Mouse (Mus musculus) ES-E14 (cell line): ENCODE measurements around the gene Gm28047.

Source experiments
- HCFC1 ChIP-seq: IDR thresholded peaks from 2 replicates; pipeline ENCODE4 v1.6.1; 2012; ENCODE audit warnings: low read length, inconsistent platforms, borderline replicate concordance; ENCODE audit not compliant: insufficient read depth
- MAFK ChIP-seq: IDR thresholded peaks from 2 replicates; pipeline ENCODE4 v1.6.1; 2014; ENCODE audit warnings: mild to moderate bottlenecking, low read depth, low read length, inconsistent platforms; ENCODE audit not compliant: insufficient read depth
- ZC3H11A ChIP-seq: IDR thresholded peaks from 2 replicates; pipeline ENCODE4 v1.6.1; 2012; ENCODE audit warnings: low read depth, mild to moderate bottlenecking, inconsistent platforms, low read length, borderline replicate concordance
- ZNF384 ChIP-seq: IDR thresholded peaks from 2 replicates; pipeline ENCODE4 v1.6.1; 2012; ENCODE audit warnings: low read depth, low read length, inconsistent platforms

DNA sequence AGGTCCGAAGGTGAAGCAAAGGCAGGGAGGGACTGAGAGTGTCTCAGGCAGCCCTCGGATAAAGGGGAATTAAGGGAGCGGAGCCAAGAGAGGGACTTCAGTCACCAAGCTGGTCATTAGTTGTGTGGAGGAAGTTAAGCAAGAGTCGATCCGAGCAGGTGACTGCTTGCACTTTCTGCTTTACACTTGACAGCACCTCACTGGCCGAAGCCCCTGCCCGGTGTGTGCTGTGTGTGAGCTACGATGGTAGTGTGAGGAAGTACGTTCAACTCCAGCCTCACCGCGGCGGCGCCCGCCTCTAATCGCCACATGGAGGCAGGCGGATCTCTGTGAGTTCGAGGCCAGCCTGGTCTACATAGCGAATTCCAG, 804 bp upstream of the Gm28047 start:
- TF ChIP-seq HCFC1 (no peak), ZC3H11A (no peak), MAFK (no peak), ZNF384 (no peak)
